Mouse (Mus musculus) embryonic facial prominence, embryonic 13.5 days (tissue): ENCODE data around the gene Tnp1. TPM values are rescaled to one million over a fixed set of nuclear protein-coding genes. Genes with fewer than 3 reads are reported as not detected.

Experiments
- ATAC-seq: fragments of 200-750 bp; cut with Nextera tagmentation; 2 replicates; pipeline ENCODE4 v1.8.0; 2017; ENCODE audit warnings: low read depth; ENCODE audit not compliant: insufficient number of reproducible peaks, insufficient read depth, low FRiP score, low TSS enrichment
- H3K27ac ChIP-seq: fragments of 300-500 bp; sonication (generic); 2 replicates; pipeline ENCODE4 v1.5.1; 2015; ENCODE audit warnings: moderate library complexity, mild to moderate bottlenecking, inconsistent platforms
- H3K27me3 ChIP-seq: fragments of 300-500 bp; sonication (generic); 2 replicates; pipeline ENCODE4 v1.6.1; 2015; ENCODE audit warnings: mild to moderate bottlenecking, inconsistent platforms
- H3K36me3 ChIP-seq: fragments of 300-500 bp; sonication (generic); 2 replicates; pipeline ENCODE4 v1.6.1; 2015; ENCODE audit warnings: mild to moderate bottlenecking, inconsistent platforms
- H3K4me1 ChIP-seq: fragments of 300-500 bp; sonication (generic); 2 replicates; pipeline ENCODE4 v1.6.1; 2015; ENCODE audit warnings: inconsistent platforms
- H3K4me2 ChIP-seq: fragments of 300-500 bp; sonication (generic); 2 replicates; pipeline ENCODE4 v1.6.1; 2015; ENCODE audit warnings: moderate library complexity, mild to moderate bottlenecking, inconsistent platforms
- H3K4me3 ChIP-seq: fragments of 300-500 bp; sonication (generic); 2 replicates; pipeline ENCODE4 v1.5.1; 2015; ENCODE audit warnings: mild to moderate bottlenecking, inconsistent platforms
- H3K9ac ChIP-seq: fragments of 300-500 bp; sonication (generic); 2 replicates; pipeline ENCODE4 v1.6.1; 2015; ENCODE audit warnings: mild to moderate bottlenecking, inconsistent platforms
- H3K9me3 ChIP-seq: fragments of 300-500 bp; sonication (generic); 2 replicates; pipeline ENCODE4 v1.6.1; 2016; ENCODE audit warnings: inconsistent platforms
- WGBS: fragments of 180-500 bp; shearing (Covaris S2); methylation state at CpG from one replicate; pipeline ENCODE4 v1.1.7; 2015; ENCODE audit warnings: mixed read lengths; 5-methylcytosine and 5-hydroxymethylcytosine counted together
- polyA plus RNA-seq: library from polyadenylated mRNA; unstranded; fragments of >200 nt; fragmentation: Nextera tagmentation; extraction: Ambion mirVana; gene quantifications from 2 replicates; pipeline ENCODE4 v1.2.1, GENCODE M21; 2015

Gene Tnp1
- polyA plus RNA-seq, 1 experiment from 2014 or later, result not detected

DNA sequence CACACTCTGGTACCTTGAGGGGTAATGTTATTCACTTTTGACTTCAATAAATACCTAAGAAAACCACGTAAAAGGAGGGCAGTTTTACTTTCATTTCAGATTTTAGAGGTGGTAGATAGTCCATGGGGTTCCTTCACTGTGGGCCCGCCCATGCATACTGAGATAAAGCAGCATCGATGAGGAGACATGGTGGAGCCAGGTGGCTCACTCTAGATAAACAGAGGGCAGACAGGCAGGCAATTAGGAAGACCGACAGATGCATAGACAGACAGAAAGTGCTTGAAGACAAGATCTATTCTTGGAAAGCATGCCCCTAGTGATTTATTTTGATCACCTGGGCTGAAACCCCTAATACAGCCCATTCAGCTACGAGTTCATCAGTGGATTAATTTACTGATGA, 13.1 kb downstream of the Tnp1 start:
- Histone ChIP-seq H3K27me3 (no peaks in the 10 kb centered on the region), H3K9me3 (no peaks in the 10 kb centered on the region), H3K36me3 (no peaks in the 10 kb centered on the region), H3K4me2 (no peak overlapping the region), H3K4me1 (0 out of 2 replicates have a peak, but pooled peaks cover 4% of the 10 kb centered on the region), H3K27ac (no peak overlapping the region), H3K9ac (no peak overlapping the region), H3K4me3 (no peak overlapping the region)
- WGBS, result 75% methylated on average over 5 of the region's 5 CpGs
- ATAC-seq, result no peak

DNA sequence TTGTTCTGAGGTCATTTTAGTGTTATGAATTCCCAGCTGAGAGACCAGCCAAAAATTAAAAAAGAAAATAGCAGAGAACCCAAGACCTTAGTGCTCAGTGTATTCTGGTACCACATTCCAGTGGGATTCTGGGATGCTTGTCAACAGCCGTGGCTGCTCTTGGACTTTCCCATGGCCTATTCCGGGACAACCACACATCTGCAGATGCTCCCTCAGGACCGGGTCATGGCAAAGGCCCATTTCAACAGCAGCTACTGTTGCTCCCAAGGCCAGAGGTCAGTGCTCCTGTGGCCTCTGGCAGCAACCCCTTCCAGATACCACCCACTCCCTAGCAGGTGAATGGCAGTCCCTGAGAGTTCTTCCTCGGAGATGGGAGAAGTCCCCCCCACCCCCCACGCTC, 13.7 kb downstream of the Tnp1 start:
- Histone ChIP-seq H3K27ac (no peak overlapping the region), H3K27me3 (no peaks in the 10 kb centered on the region), H3K9ac (no peak overlapping the region), H3K4me1 (0 out of 2 replicates have a peak, but pooled peaks cover 4% of the 10 kb centered on the region), H3K4me3 (no peak overlapping the region), H3K4me2 (no peak overlapping the region), H3K36me3 (no peaks in the 10 kb centered on the region), H3K9me3 (no peaks in the 10 kb centered on the region)
- 49% methylated on average over 5 of the region's 5 CpGs for WGBS
- no peak for ATAC-seq

DNA sequence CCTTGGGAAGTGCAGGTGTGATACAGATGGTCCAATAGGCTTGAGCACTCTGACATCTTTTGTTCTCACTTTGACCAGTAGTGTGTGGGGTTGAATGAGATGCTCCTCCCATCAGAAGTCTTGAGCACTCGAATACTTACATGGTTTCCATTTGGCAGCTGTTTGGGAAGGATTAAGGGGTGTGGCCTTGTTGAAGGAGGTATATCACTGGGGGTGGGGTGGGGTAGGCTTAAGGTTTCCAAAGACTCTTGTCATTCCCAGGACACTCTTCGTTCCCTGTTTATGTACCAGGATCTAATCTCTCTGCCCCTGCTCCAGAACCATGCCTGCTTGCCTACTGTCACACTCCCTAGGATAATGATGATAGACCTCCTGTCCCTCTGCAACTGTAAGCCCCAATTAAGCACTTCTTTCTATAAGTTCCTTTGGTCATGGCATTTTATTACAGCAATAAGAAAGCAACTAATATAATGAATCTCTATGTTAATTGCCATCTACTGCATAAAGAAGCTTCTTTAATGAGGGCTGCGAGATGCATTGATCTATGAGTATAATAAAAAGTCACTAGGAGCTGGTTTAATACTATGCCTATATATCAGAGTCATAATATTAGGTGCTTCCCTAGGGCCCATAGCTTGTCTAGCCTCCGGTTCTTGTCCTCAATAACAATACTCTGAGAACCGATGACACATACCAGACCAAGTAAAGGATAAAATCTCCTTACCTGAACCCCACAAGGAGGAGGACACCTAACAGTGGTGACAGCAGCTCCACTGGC, 20.8 kb downstream of the Tnp1 start:
- Histone ChIP-seq H3K4me2 (no peak overlapping the region), H3K9me3 (no peaks in the 10 kb centered on the region), H3K27ac (no peak overlapping the region), H3K36me3 (no peaks in the 10 kb centered on the region), H3K4me3 (no peak overlapping the region), H3K4me1 (0 out of 2 replicates have a peak, but pooled peaks cover 4% of the 10 kb centered on the region), H3K27me3 (no peaks in the 10 kb centered on the region), H3K9ac (no peak overlapping the region)
- ATAC-seq, result no peak
- 92% methylated on average over 5 of the region's 5 CpGs for WGBS

DNA sequence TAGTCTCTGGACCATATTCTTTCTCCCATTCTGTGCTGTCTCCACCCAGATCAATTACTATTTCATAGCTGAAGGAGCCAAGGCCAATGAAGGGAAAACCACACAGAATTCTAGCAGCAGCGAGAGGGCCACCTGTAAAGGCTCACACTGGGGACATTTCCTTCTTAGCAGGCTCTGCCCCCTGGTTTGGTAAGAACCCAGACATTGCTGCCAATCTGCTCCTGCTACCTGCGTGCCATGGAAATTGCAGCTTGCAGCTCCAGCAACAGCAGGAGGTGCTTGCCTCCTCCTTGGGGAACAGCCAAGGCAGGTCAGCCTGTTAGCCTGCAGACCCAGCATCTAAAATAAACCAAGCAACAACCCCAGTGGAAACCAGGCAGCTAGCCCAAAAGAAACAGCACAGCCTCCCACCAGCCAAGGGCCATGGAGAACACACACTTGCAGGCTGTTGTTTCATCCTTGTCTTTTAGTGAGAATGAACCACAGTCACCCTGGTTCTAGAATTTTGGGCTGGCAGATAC, 22.7 kb downstream of the Tnp1 start:
- no peak overlapping the region for H3K9ac ChIP-seq
- H3K4me2 ChIP-seq, result no peak overlapping the region
- H3K4me1 ChIP-seq, result 0 out of 2 replicates have a peak, but pooled peaks cover 4% of the 10 kb centered on the region
- 66% methylated on average over 2 of the region's 2 CpGs for WGBS
- no peaks in the 10 kb centered on the region for H3K36me3 ChIP-seq
- H3K4me3 ChIP-seq, result no peak overlapping the region
- no peak for ATAC-seq
- H3K27me3 ChIP-seq, result no peaks in the 10 kb centered on the region
- no peaks in the 10 kb centered on the region for H3K9me3 ChIP-seq
- no peak overlapping the region for H3K27ac ChIP-seq

DNA sequence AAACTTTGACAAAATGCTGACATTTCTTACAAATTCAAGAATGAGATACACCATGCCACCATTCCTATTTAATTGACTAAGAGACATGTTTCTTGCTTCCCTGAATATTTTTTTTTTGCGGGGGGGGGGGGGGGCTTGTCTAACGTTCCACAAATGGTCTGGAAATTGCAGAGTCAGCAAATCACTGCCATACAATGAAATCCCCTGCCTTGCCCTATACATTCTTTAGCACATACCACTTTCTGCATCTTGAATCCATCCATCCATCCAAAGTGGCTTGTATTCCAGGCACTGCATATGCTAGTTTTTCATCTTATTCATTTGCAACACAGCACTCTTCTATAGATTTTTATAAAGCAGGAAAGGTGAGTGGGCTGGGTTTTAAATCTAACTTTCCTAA, 23.5 kb downstream of the Tnp1 start:
- Histone ChIP-seq H3K27me3 (no peaks in the 10 kb centered on the region), H3K36me3 (no peaks in the 10 kb centered on the region), H3K9me3 (no peaks in the 10 kb centered on the region), H3K4me1 (0 out of 2 replicates have a peak, but pooled peaks cover 4% of the 10 kb centered on the region), H3K4me3 (no peak overlapping the region), H3K27ac (no peak overlapping the region), H3K4me2 (no peak overlapping the region), H3K9ac (no peak overlapping the region)
- WGBS, result 41% methylated on average over 2 of the region's 2 CpGs
- ATAC-seq, result no peak

DNA sequence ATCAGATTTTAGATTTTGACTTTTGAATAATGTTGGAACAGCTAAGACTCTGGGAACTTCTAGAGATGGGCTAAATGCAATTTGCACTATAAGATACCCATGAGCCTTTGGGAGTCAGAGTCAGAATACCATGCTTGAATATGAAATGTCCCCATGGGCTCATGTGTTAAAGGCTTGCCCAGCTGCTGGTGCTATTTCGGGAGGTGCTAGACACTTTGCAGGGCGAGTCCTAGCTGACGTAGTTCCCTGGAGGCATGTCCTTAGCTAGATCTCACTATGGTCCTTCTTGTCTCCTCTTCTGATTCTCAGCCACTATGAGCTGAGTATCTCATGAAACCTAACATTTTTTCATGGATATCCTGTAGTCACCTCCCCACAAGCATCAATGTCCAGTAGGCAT, 26.8 kb downstream of the Tnp1 start:
- Histone ChIP-seq H3K4me3 (no peak overlapping the region), H3K9ac (no peak overlapping the region), H3K4me2 (no peak overlapping the region), H3K9me3 (no peaks in the 10 kb centered on the region), H3K27ac (no peak overlapping the region), H3K27me3 (no peaks in the 10 kb centered on the region), H3K4me1 (0 out of 2 replicates have a peak, but pooled peaks cover 4% of the 10 kb centered on the region), H3K36me3 (no peaks in the 10 kb centered on the region)
- ATAC-seq, result no peak
- 92% methylated on average over 3 of the region's 3 CpGs for WGBS

DNA sequence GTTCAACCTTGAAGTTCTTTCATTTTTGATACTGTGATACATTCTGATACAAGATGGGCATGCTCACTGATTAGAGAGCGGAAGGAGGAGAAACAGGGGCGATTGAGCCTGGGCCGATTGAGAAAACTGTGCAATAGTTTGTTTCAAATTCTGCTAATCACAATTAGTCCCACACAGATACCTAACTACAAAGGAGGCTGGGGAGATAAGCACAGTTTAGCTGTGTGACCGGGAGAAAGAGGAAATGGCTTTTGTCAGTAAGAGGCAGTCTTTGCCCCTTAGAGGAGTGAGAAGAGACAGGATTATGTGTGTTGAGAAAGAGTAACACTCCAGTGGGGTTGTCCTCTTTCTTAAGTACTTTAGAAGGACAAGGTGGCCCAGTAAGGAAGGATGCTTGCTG, 29.0 kb downstream of the Tnp1 start:
- no peaks in the 10 kb centered on the region for H3K27me3 ChIP-seq
- ATAC-seq, result no peak
- no peak overlapping the region for H3K4me2 ChIP-seq
- no peak overlapping the region for H3K4me3 ChIP-seq
- H3K9ac ChIP-seq, result no peak overlapping the region
- no peaks in the 10 kb centered on the region for H3K9me3 ChIP-seq
- no peak overlapping the region for H3K27ac ChIP-seq
- WGBS, result 82% methylated on average over 4 of the region's 4 CpGs
- H3K4me1 ChIP-seq, result no peaks in the 10 kb centered on the region
- no peaks in the 10 kb centered on the region for H3K36me3 ChIP-seq

DNA sequence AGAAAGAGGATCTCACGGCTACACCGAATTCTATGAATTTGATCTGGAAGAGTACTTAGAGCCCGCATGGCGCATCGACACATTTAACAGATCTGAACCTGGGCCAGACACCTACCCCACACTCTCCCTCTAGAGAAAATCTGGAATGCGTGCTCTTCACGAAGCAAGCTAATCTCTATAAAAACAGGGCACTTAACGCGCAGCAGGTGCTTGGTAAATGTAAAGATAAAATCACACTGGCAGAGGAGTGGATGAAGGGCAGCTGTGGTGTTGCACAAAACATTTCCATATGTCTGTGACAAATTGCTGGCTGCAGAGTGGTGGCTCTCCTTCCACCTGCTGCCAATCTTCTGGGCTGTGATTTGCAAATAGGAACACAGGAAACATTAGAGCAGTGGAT, 36.8 kb downstream of the Tnp1 start:
- H3K27me3 ChIP-seq, result no peaks in the 10 kb centered on the region
- WGBS, result 29% methylated on average over 9 of the region's 9 CpGs
- no peaks in the 10 kb centered on the region for H3K9me3 ChIP-seq
- no peak overlapping the region for H3K4me2 ChIP-seq
- peak; percentile 48; the same call in 1 of the 2 replicates for ATAC-seq
- H3K27ac ChIP-seq, result no peak overlapping the region
- no peak overlapping the region for H3K9ac ChIP-seq
- H3K4me1 ChIP-seq, result peaks cover 6% of the 10 kb centered on the region; the same call in 1 of the 2 replicates
- H3K36me3 ChIP-seq, result no peaks in the 10 kb centered on the region
- H3K4me3 ChIP-seq, result no peak overlapping the region

DNA sequence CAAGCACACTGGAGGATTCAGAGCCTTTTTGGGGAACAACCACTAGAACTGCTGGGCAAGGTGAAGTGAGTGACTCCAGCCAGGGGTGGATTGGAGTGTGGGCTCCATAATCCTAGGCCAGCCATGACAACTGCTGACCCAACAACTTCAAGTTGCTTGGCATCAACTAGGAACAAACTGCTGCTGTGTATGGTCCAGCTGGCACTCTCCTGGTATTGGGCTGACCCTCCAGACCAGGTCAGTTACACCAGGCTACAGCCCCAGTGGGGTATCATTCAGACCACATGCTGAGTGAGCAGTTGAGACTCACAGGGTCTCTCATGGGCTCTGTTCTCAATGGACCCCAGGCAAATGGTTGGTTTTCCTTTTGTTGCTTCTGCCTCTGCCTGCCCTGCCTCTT, 41.5 kb downstream of the Tnp1 start:
- Histone ChIP-seq H3K4me2 (no peak overlapping the region), H3K27me3 (no peaks in the 10 kb centered on the region), H3K27ac (no peak overlapping the region), H3K4me3 (no peak overlapping the region), H3K4me1 (peaks cover 13% of the 10 kb centered on the region), H3K9ac (no peak overlapping the region), H3K9me3 (no peaks in the 10 kb centered on the region), H3K36me3 (no peaks in the 10 kb centered on the region)
- no peak for ATAC-seq

DNA sequence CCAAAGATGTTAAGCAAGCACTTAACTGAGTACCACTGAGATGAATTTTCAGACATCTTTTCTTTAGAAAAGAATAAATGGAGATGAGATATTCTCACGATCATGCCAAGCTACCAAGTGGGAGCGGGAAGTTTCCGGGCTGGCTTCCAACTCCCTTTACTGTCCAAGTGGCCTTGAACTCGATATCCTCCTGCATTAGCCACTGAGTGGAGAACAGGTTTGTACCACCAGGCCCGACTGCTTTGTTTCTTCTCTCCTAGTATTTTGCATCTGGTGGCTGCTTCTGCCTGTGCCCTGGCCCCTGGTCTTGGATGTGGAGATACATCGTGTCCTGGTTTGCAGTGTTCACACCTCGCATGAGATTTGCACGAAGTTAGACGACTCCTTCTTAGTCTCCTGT, 45.2 kb downstream of the Tnp1 start:
- H3K9me3 ChIP-seq, result no peaks in the 10 kb centered on the region
- 84% methylated on average over 9 of the region's 9 CpGs for WGBS
- H3K9ac ChIP-seq, result no peak overlapping the region
- H3K4me1 ChIP-seq, result peaks cover 19% of the 10 kb centered on the region
- no peak overlapping the region for H3K4me3 ChIP-seq
- no peak for ATAC-seq
- no peak overlapping the region for H3K4me2 ChIP-seq
- no peaks in the 10 kb centered on the region for H3K36me3 ChIP-seq
- H3K27ac ChIP-seq, result no peak overlapping the region
- no peaks in the 10 kb centered on the region for H3K27me3 ChIP-seq

DNA sequence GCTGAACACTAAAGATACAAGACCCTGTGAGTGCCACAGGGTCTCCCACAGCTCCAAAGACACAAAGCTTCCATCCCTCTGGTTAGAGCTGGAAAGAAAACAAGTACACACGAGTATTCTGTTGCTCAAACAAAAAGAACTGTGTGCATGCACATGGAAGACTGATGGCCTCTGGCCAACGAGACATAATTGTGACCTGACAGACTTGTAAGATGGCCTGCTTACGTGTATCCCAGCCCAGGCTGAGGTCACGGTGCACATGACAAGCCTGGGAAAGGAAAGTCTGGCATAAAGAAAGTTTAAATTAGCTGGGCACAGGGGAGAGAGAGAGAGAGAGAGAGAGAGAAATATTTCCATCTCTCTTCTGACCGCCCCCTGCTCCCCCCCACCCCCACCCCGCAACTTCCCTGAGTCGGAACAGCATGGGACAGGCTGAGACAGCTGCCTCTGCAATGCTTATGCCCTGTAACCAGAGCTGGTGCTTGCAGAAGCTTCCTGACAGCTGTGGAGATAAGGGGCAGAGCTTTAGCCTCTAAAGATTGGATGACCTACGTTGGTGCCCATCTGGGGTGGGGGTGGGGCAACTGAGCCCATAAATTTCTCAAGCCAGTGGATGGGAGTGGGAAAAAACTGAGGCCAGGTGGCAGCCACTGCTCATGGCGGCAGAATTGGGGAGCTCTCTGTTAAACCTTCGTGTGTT, 46.4 kb downstream of the Tnp1 start:
- Histone ChIP-seq H3K9me3 (no peaks in the 10 kb centered on the region), H3K9ac (no peak overlapping the region), H3K27me3 (no peaks in the 10 kb centered on the region), H3K4me3 (no peak overlapping the region), H3K36me3 (no peaks in the 10 kb centered on the region), H3K4me1 (peaks cover 19% of the 10 kb centered on the region), H3K27ac (peak overlapping the region; percentile 28; the same call in 1 of the 2 replicates), H3K4me2 (peak overlapping the region; percentile 11; the same call in 1 of the 2 replicates)
- ATAC-seq, result peak; percentile 32; the same call in 1 of the 2 replicates
- 22% methylated on average over 10 of the region's 10 CpGs for WGBS

DNA sequence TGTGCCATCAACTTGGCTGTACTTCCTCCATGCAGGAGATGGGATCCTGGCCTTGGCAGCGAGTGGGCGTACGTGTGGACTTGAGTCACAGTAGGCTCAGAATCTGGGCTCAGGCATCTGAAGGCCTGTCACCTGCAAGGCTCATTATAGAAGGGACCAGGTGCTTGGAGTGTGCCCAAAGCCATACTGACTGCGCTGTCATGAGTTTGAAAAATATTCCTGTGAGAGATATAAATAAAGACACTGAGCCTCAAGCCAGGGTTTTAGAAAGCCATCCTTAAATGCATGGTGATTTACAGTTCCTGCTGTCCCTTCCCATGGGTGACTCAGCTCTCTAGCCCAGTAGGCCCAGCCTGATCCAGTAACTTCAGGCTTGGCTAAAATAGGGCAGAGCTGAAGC, 49.3 kb downstream of the Tnp1 start:
- Histone ChIP-seq H3K9me3 (no peaks in the 10 kb centered on the region), H3K27me3 (no peaks in the 10 kb centered on the region), H3K4me3 (no peak overlapping the region), H3K27ac (no peak overlapping the region), H3K36me3 (no peaks in the 10 kb centered on the region), H3K4me2 (no peak overlapping the region), H3K9ac (no peak overlapping the region), H3K4me1 (peaks cover 28% of the 10 kb centered on the region)
- no peak for ATAC-seq
- 90% methylated on average over 4 of the region's 4 CpGs for WGBS
